Mouse (Mus musculus) liver (tissue): ENCODE measurements around the gene Ushbp1.

ENCODE experiments used
- DNase-seq: peaks from one replicate; pipeline ENCODE4 v3.0.0-alpha.2; 2020; ENCODE audit warnings: mixed read lengths

The Ushbp1 gene

DNA sequence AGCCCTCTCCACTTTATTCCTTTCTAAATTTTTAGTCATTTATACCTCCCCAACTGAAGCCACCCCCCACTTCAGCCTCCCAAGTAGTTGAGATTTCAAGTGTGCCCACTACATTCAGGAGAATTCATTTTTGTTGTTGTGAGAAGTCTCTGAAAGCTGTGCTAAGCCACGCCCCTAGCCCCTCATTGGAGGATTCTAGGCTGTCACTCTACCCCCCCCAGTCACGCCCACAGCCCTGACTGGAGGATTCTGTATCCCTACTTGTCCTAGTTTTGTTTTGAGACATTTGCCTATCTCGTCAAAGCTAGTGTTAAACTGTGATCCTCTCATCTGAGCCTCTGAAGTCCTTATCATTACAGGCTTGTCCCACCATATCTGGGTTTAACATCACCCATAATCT is 2.7 kb downstream of the Ushbp1 start:
- DNase-seq: peak; percentile 74

DNA sequence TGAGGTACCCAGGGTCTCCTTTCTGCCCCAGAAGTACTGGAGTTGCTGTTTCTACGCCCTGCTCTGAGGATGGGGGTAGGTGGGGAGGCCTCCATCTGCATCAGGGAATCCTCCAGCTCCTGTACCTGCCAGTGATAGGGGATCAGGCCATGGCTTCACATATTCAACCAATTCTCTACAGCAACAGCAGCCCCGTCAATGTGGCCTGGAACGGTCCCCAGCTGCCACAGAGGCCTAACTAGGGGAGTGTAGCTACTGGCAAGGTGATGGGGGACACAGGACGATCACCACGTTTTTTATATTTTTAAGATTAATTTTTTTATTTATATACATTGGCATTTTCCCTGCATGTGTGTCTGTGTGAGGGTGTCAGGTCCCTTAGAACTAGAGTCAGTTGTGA is 3.2 kb downstream of the Ushbp1 start:
- DNase-seq: no peak

DNA sequence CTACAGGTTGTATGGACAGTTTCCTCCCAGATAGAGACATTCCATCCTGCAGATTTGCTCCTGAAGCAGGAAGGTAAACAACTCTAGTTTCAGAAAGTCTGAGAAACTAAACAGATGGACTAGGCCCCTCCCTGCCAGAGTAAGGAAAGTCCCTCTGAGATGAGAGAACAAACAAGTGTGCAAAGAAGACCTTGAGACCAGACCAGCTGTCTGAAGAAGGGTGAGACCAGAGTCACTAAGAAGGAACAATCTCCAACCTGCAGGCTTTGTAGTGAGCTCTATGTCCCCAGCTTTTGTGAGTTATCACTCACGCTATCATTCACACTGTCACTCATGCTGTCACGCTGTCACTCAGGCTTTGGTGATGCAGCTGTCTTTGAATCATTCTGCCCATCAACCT is 3.9 kb downstream of the Ushbp1 start:
- no peak for DNase-seq

DNA sequence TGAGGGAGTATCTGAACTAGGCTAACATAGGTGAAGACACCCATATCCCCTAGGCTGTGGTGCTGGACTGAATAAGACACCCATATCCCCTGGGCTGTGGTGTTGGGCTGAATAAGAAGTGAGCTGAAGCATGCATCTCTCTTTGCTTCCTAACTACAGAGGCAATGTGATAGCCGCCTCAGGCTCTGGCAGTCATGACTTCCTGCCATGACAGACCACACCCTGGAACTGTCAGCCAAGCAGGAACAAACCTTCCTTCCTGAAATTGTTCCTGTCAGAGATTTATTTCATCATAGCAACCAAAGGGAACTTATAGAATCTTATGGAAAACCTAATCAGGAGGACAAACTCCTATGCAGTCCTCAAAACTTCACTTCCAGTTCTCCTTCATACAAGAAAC is 7.3 kb downstream of the Ushbp1 start:
- DNase-seq: no peak

DNA sequence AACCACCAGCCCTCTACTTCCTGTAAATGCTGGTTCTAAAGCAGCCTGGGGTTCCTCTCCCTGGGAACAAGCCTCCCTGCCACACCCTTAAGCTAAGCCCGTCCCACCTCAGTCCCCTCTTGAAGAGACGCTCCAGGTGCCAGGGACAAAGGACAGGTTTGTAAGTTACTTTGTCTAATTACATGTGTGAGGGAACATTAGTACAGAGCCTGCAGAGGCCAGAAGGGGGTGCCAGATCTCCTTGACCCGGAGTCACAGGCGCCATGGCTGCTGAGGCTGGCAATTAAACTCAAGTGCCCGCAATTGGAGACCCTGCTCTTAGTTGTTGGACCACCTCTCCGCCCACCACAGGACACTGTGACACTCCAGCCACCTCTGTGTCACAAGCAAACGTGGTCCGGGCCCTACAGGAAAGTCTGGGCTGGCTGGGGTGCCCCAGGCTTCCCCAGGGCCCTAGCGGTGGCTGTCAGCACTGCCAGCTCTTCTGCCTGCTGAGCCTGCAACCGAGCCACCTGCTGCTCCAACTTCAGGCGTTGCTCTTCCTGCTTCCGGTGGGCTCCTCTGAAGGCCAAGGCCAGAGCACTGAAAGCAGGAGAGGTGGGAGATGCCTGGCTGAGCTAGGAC is 10.3 kb downstream of the Ushbp1 start:
- DNase-seq: no peak

DNA sequence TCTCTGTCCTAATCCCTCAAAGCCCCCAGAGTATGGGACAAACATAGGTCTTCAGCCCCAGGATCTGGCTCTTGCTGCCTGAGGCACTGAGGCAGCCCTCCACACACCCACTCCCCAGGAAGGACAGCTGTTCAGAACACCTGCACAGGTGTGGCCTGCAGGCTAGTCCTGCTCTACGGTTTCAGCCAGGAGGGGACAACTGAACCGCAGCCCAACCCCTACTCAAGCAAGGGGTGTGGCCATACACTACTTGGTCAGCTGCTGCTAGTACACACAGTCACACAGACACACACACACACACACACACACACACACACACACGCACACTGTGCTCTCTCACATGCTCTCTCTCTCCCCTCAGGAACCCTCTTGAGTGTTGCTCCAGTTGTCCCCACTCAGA is 11.7 kb downstream of the Ushbp1 start:
- DNase-seq: no peak

DNA sequence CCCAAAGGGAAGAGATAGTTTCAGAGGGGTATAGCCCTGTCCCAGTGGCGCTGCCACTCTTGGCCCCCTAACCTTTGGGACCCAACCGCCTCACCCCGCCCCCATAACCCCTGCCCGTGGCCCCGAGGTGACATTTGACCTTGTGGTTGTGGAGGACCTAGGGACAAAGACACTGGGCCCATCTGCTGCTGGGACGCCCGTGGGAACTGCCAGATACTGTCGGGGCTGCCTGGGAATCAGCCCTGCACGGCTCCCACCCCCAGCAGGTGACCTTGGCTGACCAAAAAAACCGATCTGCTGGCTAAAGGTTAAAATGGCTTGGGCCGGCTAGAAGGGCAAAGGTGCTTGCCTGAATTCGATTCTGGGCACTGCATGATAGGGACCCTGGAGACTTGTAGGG is 12.2 kb downstream of the Ushbp1 start:
- DNase-seq: peak; percentile 43

DNA sequence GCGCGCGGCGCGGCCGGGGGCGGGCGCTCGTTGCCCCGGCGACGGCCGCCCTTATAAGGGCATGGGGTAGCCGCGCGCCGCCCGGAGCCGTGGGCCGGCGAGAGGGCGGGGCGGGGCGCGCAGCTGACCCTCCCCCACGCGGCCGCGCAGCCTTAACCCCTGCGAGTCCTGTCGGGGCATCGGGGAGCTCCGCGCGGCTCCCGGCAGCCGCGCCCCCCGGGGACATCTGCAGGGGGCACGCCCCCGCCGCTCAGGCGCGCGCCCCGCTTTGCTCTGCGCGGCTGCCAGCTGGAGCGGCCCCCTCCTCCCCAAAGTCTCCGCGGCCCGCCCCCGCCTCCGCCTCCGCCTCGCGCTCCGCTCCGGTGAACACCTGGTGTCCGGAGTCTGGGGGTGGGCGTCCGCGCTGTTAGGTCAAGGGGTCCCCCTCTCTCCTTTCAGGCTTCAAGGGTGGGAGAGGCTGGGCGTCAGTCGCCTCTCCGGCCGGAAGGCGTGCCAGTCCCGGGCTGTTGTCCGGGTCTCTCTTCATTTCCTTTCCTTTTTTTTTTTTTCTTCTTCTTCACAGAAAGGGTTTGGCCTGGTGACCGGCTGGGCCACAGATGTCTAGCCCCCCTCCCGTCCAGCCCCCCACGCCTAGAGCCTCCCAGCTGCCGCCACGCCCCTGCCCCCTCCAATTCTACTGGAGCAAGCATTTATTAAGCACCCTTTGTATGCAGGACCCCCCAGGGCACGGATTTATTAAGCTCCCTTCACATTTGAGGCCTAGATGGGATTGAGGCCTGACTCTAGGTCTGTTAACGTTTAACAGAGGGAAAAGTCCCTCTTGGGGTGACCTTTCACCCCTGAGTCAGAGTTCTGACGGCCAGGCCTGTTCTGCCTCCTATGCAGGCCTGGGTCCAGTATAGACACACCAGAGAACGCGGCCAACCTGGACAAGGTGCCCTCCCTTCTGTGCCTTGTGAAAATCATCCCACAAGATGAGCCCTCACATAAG is 13.3 kb downstream of the Ushbp1 start:
- peak; percentile 82 for DNase-seq

DNA sequence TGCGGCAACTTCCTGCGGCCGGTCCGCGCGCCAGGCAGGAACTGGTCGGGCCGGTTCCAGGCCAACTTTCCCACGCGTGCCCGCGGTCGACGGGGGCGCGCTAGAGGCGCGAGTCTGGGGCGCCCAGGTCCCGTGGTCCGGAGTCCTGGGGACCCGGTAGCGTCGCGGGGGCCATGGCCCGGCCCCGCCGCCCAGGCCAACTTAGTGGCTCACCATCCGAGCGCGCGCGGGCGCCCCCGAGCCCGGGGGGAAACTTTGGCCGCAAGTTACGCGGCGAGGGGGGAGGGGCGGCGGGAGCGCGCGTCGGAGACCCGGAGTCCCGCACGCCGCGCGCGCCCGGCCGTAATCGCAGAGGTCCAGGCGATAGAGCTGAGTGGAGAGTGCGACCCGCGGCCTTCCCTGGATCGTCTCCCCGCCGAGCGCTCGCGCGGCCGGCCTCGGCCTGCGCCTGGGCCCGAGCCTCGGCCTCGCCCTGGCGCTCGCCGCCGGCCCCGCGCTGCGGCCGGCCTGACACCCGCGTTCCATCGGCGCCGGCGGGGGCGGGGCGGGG is 14.1 kb downstream of the Ushbp1 start, which contains the start of gene Nr2f6:
Nr2f6 (minus strand) TSS at position 540 of the 550 bp plus-strand sequence.
- DNase-seq: peak; percentile 66

DNA sequence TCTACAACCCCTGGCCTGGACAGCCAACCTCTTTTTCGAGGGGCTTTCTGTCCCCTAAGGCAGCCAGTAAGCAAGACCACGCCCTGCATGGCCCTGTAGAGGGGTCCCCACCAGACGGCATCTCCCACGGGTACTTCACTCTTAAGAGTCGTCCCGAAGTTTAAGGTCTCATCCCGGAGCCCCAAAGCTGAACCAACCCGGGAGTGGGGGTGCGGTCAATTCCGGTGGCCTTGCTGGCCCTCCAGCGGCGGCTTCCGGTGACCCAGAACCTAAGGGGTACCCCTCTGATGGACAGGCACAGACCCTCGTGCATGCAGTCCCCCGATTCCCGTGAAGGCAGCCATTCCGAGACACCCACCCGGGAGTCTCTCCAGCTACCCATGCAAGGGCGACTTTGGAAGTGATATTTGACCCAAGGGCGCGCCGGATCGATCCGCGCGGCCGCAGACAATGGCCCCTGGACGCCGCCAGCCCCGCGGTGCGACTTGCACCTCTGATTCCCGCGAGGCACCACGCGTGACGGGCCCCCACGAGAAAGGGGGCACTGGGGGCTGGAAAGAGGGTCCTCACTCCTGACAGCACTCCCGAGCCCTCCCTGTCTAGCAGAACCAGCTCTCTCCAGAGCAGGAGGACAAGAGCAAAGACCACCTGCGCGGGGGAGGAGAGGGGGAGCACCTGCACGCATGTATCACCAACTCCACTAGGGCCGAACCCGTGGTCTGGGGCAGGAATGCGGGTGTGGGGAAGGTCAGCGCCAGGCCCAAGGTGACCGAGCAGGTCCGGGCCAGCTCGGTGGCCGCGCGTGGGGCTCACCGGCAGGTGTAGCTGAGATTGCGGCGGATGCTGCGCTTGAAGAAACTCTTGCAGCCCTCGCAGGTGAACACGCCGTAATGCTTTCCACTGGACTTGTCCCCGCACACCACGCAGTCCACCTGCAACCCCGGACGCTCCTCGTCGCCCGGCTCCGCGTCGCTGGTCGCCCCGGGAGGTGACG is 15.1 kb downstream of the Ushbp1 start:
- no peak for DNase-seq

DNA sequence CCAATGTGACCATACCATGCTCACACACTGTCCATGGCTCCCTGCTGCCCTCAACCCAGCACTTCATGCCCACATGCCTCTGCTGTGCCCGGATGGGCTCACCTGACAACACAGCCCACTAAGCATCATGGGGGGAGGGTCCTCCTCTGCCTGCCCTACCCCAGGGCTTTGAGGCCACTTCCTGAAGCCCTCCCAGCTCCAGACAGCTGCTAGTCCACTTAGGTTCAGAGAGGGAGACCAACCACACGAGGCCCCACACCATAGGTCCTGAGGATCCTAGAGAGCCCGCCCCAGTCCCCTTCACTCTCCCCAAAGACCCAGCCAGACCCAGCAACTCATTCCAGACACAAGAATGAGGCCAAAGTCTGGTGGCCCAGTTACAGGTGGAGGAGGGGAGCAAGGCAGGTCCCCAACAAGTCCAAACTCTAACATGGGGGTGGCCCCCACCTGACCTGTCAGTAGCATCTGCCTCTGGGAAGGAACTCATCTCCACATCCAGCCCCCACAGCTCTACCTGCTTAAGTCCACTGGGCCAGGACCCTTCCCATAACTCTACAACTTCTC is 16.0 kb downstream of the Ushbp1 start:
- DNase-seq: no peak

DNA sequence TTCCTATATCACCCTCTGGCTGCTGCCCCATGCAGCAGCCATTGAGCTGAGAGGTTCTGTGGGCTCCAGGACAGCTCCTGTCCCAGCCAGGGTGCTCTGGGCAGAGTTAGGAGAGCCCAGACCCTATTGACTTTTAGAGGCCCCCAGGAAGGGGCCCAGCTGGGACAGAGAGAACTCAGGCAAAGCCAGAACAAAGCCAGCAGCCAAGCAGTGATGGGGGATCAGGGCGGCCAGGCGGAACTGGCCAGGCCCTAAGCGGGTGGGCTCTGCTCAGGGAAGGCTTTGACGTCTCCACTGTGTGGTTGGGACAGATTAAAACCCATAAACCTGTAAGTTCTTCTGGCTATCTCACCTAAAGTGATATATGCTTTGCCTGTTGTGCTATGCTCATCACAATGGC is 16.6 kb downstream of the Ushbp1 start:
- no peak for DNase-seq

DNA sequence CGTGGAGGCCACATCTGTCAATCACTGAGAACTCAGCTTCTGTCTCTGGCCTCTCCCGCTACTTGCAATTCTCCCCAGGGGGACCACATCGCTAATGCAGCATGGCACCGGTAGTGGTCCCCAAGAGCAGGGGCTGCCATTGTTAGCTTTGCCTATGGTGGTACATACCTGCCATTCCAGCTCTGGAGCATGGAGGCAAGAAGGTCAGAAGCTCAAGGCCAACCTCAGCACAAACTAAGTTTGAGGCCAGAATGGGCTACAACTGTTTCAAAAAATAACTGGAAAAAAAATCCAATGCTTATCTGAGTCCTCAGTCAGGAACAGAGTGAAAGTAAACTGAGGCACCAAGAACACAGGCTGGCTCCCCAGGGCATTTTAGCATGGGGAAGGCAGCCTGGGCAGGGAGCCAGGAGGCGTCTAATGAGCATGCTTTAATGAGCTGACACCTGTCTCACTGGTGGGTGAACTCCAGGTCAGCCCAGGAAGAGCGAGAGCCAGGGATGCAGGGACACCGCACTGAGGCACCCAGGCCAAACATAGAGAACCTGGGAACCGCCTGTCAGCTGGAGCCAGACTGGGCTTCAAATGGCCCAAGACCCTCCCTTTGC is 19.1 kb downstream of the Ushbp1 start:
- DNase-seq: no peak

DNA sequence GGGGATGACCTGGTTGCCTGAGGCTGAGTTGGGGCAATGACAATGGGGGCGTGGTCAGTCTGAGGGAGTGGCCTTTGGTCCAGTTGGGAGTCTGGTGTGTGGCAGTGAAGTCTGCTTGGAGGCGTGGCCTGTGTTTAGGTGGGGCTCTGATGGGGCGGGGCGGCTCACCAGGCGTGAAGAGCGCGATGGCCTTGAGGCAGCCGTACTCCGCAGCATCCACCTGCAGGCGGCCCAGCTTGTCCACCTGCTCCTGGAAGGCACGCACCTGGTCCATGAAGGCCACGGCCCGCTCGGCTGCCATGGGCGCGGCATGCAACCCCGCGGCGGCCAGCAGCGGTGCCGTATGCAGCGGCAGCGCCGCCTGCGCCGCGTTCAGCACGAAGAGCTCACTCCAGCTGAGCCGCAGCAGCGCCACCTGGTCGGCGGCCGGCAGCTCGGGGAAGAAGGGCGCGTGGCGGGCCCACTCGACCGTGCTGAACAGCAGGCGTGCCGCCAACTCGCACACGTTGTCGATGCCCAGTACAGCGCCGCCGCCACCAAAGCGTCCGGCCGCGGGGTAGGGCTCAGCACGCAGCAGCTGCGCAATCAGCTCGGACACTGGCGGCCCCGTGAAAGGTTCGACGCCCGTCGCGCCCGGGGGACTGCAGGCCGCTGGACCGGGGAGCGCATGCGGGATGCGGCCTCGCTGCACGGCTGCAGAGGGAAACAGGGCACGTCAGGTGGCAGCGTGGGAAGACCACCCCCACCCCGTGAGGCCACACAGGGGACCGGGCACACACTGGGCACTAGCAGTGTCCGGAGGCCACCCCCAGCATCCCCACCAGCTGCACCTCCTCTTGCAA is 19.8 kb downstream of the Ushbp1 start:
- DNase-seq: peak; percentile 85

DNA sequence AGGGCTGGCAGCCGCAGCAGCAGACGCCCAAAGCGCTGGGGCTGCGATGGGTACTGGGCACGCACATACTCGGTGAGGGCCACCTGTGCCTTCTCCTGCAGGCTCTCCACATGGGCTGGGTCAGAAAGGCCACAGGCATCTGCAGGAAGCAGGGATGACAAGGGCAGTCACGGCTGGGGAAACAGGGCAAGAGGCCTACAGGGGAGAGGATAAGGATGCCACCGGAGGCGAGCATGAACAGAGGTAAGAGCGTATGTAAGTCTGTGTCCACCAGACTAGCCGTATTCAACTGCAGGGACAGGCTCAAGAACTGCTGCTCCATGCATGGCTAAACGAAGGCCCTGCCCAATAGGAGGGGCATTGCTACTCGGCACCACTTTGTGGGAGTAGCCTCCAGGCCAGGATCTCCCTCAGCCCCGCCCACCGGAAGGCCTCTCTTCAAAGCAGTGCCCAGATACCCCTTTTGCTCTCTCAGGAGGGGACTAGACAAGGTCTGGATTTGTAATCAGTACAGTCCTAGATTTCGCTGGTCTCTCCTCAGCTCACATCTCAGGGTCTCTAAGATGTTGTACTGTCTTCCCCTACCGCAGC is 20.9 kb downstream of the Ushbp1 start:
- peak; percentile 56 for DNase-seq

DNA sequence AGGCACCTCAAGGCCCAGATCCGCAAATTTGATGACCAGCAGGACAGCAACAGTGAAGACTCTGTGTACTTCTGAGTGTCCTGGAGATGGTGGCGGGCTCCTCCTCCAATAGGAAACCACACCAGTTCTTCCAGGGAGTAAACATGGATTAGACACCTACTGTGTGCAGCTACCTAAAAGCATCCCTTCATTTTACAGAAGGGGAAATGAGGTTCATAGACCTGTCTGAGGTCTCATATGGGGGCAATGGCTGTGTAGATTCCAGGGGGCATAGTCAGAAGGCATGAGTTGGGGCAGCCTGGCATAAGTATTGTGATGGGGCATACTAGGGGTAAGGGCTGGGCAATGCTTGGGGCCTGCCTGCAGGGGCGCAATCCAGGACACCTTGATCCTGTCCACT is 22.6 kb downstream of the Ushbp1 start:
- DNase-seq: no peak

DNA sequence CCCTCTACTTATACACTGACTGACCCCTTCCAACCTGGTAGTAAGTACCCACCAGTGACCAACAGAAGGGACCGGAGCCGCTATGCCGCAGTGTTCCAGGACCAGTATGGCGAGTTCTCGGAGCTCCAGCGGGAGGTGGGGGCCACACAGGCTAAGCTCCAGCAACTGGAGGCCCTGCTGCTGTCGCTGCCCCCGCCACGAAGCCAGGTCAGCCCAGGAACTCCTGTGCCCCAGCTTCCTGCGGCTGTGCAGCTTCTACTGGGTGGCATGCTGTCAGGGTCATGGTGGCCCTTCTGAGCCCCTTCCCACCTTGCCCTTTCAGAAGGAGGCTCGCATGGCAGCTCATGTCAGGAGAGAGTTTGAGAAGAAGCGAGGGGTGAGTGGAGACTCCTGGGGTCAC is 23.2 kb downstream of the Ushbp1 start:
- no peak for DNase-seq

DNA sequence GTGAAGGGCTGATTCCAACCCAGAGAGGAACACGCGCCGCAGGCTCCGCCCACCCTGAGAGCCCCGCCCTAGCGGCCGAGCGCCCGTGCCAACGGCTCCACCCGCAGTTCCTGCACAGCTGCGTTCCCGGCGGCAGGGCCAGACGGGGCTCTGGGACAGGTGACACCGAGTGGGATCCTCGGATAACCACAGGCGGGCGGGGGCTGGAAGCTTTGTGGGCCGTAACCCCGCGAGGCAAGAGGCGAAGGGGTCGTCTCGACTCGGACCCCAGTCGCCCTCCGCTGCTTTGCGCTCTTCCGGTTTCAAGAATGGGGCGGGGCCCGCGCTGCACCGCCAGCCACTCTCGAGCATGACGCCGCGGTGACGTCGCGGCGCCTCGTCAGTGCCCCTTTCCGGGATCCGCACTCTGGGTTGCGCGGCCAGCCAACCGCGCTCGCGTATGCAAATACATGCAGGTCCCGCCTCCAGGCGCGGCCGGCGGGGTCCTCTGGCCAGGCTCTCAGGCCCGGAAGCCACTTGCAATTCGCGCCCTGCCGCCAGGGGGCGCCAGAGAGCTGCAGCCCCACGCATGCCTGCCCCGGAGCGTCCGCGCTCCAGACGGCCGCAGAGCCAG is 24.3 kb downstream of the Ushbp1 start, which contains the start of gene Ocel1:
Ocel1 (plus strand) TSS at position 63 of the 613 bp plus-strand sequence.
- peak; percentile 99 for DNase-seq

DNA sequence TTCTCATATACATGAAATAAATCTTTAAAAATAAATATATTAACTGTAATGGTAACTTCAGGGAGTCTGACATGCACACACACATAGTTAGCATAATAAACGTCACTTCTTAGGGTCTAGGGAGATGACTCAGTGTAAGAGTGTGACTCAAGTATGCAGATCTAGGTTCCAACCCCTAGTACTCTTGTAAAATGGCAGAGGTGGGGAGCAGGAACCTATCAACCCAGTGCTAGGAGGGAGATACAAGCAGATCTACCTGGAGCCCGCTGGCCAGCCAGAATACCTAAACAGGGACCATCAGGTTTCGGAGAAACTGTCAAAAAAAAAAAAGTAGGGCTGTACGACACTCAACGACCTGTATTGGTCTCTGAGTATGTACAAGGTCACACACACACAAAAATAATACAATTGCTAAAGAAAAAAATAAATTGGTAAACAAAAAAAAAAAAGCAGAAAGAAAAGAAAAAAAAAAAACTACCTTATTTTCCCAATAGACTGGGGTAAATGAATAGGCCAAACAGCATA is 24.8 kb downstream of the Ushbp1 start:
- no peak for DNase-seq
